Mouse (Mus musculus) heart, postnatal 0 days (tissue): ENCODE measurements around the gene Gm39566.

Source experiments
- CTCF ChIP-seq: IDR thresholded peaks from 2 replicates; pipeline ENCODE4 v1.5.1; 2016; ENCODE audit warnings: antibody characterized with exemption, control low read depth, low read depth
- EP300 ChIP-seq: IDR thresholded peaks from 2 replicates; pipeline ENCODE4 v1.6.1; 2016; ENCODE audit warnings: antibody characterized with exemption, low read depth

- TF ChIP-seq CTCF (no peak), EP300 (no peak)
These were observed 12.4 kb downstream of the Gm39566 start for GRCm38 (mm10) chr11:69802648-69803105.
